Mouse (Mus musculus): ENCODE results near the gene Fndc3b.
A peak's percentile ranks its signal among the peaks of the same experiment; 100 is the strongest.

The Fndc3b gene

DNA sequence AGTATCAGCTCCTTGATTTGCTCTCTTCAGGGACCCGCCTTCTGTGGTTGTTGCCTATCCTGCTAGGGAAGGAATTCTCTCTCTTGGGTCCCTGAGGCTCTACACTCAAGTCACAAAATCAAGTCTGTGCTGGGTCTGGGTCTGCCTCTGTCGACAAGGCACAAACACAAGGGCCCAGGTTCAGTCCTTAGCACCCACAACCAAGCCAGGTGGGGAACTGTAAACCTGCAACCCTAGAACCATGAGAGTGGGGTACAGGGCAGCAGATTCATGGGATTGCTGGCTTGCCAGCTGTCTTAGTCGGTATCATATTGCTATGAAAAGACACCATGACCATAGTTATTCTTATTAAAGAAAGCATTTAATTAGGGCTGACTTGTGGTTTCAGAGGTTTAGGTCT lies 121.8 kb downstream of the Fndc3b start:
- no peak for DNase-seq

- no peak for DNase-seq
Measured at GRCm38 (mm10) chr3:27588604-27589003, 122.5 kb downstream of the Fndc3b start.

DNA sequence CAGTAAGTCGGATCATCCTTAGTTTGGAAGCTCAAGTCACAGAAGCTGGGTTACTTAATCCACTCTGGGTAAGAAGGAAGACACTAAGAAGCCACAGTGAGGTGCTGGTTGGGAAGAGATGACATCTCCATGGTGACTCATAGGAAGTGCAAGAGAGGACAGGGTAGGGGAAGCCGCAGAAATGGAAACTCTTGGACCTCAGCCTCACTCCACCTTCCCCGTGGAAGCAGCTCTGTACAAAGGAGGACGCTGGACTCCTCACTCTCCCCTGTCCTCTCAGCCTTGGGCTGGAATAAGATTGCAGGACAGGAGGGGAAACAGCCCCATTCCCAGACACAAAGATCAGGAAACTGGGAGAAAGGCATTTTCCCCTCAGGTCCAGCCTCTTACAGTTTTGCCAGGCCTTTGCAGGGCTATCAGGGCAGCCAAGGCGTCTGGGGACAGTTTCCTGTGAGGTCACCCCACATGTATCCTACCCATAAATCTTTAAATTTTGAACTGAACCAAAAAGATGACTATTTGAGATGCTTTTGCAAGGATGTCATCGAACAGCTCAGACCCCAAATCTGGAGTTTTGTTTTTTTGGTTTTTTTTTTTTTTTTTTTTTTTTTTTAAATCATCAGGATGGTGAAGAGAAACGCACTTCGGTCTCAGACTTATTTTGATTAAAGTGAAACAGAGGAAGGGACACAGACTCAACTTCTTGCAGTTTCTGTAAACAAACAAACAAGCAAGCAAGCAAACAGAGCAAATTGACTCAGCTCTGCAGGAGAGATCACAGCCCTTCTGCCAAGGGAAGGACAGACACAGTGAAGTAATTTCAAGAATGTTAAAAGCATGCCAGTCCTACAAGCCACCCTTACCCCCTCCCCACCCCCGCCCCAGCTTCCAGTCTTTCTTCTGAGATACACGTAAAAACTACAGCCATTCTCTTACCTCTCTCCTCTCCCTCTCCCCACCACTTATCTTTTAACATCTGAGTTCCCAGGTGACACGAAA lies 126.2 kb downstream of the Fndc3b start:
- no peak for DNase-seq

GRCm38 (mm10) chr3:27581931-27582840 lies 128.9 kb downstream of the Fndc3b start:
- DNase-seq: no peak

DNA sequence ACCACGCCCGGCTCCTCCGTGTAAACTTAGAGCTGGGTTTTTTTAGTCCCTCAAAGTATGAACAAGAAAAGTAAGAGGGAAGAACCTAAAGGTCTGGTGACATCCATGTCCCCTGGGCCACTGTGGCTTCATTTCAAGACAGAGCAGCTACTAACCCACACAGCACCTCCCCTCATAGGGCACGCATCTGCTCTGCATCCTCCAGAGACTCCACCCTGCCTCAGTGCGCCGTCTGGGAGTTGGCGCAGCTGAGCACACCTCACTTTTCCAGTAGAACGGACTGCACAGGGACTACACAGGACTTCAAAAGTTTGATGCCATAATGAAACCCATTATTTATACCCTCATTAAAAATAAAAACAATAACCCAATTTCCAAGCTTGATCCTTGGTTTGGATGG lies 130.2 kb downstream of the Fndc3b start:
- no peak for DNase-seq

GRCm38 (mm10) chr3:27579894-27580613 lies 131.1 kb downstream of the Fndc3b start:
- no peak for DNase-seq

DNA sequence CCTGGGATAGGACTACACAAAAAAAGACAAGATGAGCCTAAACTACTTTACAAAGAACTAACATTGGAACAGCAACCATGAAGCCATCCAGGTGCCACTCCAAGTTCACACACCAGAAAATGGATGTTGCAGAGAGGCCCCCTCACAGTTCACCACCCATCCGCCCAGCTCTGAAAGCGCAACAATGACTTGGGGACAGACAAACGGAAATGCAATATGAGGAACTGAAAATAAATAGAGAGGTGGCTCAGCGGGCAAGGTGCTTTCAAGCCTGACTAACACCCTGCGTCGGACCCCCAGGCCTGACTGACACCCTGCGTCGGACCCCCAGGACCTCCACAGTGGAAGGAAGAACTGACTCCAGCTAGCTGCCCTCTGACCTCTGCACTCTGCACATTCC lies 131.9 kb downstream of the Fndc3b start:
- DNase-seq: no peak

GRCm38 (mm10) chr3:27577349-27578025 lies 133.6 kb downstream of the Fndc3b start:
- DNase-seq: no peak

DNA sequence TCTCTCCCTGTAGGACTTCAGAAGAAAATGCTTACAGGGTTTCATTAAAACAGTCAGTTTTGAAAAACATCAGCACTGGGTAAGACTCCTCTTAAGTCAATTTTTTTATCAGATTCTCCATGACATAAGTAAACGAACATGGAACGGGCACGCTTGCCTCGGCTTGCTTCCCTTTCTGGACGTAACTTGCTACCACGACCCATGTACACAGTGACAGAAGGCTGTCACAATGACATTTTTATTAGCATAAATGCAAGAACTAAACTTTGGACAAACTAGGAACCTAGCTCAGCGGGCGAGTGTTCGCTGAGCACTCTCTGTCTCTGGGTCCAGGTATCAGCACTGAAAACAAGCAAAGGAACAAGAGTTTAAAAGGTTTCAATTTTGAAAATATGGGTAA lies 136.9 kb downstream of the Fndc3b start:
- no peak for DNase-seq

DNA sequence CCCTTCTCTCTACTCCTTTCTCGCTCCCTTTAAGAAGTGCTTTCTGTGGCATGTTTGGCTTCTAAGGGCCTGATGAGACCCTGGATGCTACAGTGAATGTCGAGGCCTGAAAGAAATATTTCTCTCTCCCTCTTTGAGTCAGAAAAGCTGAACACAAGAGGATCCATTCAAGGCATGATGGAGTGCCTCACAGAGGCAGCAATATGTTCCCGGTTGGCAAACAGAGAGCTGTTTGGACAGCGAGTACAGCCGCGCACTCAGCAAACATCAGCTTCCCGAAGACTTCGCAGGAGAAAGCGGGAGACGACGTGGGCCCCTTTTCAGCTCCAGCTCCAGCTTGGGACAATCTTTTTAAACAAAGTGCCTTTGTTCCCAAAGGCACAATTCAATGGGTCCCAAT lies 137.6 kb downstream of the Fndc3b start:
- DNase-seq: no peak

GRCm38 (mm10) chr3:27572305-27572704 lies 138.8 kb downstream of the Fndc3b start:
- DNase-seq: peak; percentile 32 to 61

GRCm38 (mm10) chr3:27565314-27565713 lies 145.8 kb downstream of the Fndc3b start:
- DNase-seq: no peak

GRCm38 (mm10) chr3:27563047-27563624 lies 148.0 kb downstream of the Fndc3b start:
- DNase-seq: no peak

- no peak for DNase-seq
Measured at GRCm38 (mm10) chr3:27562476-27562875, 148.6 kb downstream of the Fndc3b start.

DNA sequence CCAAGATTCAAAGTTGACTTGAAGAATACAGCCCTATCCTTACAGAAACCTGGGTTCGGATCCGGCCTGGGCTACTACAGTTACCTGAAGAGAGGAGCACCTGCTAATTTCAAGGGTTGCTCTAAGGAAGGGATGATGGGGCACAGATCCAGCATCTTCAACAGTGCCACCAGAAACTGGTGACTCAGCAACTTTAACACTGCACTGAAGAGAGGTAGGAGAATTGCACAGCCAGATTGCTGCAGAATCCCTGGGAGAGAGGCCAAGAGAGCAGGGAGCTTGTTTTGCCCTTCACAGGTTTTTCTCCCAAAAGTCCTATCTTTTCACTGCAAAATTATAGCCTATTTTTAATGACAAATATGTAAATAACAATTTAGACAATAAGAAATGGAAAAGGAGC lies 149.2 kb downstream of the Fndc3b start:
- no peak for DNase-seq

DNA sequence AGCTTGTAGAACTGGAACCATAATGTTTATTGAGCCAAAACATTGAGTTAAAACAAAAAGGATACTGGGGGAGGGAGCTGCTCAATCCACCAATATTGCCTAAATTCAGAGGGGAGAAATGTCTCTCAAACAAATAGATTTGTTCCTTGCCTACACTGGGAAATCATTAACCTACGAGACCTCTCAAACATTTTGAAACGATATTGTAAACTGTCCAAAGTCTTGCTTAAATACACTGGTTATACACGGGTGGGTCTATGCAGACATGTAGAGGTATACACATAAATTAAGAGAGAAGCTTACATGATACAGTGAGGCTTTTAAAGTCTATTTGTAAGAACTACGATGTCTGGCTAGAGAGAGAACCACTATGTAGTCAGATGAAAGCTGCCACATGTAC lies 151.8 kb downstream of the Fndc3b start:
- DNase-seq: no peak

DNA sequence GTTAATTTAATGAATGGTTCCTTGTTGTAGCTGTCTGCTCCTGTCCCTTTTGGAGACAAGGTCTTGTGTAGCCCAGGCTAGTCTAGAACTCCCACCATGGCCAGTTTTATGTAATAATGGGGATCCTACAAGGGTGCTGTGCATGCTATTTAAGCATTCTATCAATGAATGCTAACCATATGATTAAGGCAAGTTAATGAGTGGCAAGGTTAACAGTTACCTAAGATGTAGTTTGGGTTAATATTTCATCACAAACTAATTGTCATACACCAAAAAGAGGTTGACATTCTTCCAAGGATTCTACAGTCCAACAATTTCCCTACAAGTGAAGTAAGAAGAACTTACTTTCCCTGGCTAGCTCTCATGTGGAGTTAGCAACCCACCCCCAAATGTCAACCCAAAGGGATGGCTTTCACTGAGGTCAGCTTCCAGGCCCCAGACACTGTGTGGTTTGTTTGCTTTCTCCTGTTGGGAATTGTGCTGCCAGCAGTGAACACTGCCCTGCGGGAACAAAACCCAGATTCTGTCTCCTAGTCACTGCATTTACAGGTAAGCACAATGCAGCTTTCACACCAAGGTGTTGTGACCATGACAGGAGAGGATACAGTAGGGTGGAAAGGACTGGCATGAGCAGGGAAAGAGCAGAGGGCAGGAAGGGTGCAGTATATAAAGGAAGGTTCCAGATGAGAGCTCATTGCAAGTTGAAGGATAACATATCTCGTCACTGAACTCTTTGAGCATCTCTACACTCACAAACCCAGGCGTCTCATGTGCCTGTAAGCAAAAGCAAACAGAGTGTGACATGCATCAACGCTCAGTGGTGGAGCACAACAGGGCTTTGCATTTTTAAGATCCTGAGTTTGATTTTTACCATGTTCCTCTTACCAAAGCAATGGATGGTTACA lies 153.8 kb downstream of the Fndc3b start:
- peak; percentile 21 to 60 for DNase-seq

DNA sequence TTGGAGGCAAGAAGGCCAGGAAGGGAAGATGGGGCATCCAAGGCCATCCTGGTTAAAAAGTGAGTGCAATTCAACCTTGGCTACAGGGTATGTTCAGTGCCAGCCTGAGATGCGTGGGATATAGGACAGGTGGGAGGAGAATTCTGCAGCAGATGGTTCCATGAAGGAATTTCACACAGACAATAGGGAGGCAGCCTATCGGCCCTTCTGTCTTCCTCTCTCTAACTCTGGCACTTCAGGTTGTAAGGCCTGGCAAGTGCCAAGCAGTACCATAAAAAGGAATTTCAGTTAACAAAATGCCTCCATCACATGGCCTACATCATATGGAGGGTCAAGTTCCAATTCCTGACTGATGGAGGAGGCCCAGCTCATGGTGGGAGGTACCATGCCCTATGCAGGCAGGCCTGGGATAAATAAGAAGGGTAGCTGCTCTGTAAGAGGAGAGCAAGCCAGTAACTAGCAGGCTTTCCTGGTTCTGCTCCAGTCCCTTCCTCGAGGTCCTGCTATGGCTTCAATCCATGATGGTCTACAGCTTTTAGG lies 155.6 kb downstream of the Fndc3b start:
- DNase-seq: no peak

GRCm38 (mm10) chr3:27554325-27554724 lies 156.8 kb downstream of the Fndc3b start:
- DNase-seq: no peak

DNA sequence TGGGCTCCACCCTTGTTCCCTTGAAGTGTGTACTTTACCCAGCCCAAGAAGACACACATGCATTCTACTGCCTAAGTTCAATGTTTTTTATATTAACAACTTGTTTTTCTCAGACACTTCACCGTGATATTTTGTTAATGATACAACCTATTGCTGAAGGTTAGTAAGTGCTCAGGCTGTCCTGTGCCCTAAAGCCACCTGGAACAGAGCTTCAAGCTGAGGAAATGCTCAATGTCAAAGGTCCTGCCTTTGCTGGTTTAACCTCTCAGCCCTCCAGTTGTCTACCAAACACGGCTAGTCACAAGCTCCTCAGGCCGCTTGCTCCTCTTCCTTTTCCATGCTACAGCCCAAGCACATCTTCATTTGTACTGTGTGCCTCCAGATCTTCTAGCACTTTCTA lies 157.3 kb downstream of the Fndc3b start:
- peak in 1 of 2 experiments; percentile 30 for DNase-seq

All from kidney, postnatal 4 days (tissue).